Mouse (Mus musculus): ENCODE measurements around the gene Gdf9. TPM values are rescaled to one million over a fixed set of nuclear protein-coding genes. Genes with fewer than 3 reads are reported as not detected.
A peak's percentile ranks its signal among the peaks of the same experiment; 100 is the strongest.

Gdf9 gene
- total RNA-seq, 2 experiments from 2014 or later, result 0.73 to 0.79 TPM

- DNase-seq (ENCODE audit: low spot score in 2 of 2), result peak in 1 of 2 experiments; percentile 18
Observed at GRCm38 (mm10) chr11:53475620-53476019, 44.8 kb downstream of the Gdf9 start.

DNA sequence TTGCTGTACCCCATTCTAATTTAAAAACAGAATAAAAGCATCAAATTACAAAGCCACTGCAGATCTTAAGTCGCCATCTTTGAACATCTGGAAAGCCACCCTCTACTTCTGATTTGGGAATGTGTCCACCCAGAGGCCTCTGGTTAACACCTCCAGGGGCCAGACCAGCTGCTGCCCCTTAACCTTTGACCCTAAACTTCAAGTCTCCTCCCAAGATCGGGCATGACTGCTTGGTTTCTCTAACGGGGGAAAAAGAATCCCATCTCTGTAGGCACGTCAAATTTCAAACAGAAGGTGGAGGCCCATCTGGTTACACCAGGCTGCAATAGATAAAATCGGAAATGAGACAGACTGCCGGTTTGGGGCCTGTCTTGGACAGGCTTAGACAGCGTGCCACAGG, 47.0 kb downstream of the Gdf9 start:
- no peak for DNase-seq (ENCODE audit: low spot score in 2 of 2)

DNA sequence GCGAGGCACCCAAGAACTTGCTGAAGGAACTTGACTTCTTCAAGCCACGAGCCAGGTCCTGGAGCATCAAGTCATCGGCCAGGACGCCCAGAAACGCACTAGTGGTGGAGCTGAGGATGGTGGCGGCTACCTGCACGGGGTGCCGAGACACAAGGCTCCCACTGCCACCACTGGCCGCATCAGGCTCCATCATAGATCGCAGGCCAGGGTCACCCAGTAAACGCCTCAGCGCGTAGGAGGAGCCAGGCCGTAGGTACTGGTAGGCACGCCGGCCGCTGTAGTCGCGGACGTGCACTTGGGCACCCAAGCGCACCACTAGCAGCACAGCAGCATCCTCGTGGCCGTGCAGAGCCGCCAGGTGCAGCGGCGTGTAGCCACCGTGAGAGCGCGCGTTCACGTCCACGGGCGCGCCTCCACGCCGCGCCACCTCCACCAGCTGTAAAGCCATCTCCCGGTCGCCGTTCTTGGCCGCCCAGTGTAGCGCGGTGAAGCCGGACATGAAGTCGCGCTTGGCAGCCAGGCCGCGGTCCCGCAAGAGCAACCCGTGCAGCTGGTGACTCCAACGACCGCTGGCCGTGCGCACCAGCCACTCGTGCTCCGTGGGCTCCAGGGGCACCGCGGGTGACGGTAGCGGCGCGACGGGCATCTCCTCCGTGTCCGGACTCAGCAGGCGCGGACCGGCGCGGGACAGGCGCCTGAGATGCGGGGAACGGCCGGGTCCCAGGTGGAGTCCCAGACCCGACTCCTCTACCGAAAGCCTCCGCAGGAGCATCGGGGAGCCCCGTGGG, 47.8 kb downstream of the Gdf9 start:
- peak in 1 of 2 experiments; percentile 45 for DNase-seq (ENCODE audit: low spot score in 2 of 2)

DNA sequence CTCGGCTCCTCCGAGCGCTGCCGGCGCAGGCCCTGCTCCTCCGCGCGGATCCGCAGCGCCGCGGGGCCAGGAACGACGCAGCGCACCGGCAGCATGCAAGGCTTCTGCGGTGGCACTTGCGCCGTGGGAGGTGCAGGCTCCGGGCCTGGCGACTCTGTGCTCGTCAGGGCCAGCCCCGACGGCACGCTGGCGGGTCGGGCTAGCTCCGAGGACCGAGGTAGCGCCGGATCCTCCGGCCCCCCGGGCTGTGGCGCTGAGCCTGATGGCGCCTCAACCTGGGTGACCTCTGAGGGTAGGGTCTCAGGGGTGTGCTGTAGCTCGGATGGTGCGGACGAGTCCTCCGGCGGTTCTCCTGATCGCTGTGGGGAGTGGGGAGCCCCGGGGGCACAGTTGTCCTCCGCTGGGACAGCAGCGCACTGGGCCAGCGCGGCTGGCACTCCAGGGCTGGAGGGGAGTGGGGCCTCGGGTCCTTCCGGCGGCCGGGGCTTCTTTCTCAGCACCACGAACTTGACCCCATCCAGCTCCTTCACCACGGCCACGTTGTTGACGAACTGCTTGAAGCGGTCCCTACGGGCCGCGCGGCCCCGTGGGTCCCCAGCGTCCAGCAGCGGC, 48.5 kb downstream of the Gdf9 start:
- DNase-seq (ENCODE audit: low spot score in 2 of 2), result peak in 1 of 2 experiments; percentile 60

DNA sequence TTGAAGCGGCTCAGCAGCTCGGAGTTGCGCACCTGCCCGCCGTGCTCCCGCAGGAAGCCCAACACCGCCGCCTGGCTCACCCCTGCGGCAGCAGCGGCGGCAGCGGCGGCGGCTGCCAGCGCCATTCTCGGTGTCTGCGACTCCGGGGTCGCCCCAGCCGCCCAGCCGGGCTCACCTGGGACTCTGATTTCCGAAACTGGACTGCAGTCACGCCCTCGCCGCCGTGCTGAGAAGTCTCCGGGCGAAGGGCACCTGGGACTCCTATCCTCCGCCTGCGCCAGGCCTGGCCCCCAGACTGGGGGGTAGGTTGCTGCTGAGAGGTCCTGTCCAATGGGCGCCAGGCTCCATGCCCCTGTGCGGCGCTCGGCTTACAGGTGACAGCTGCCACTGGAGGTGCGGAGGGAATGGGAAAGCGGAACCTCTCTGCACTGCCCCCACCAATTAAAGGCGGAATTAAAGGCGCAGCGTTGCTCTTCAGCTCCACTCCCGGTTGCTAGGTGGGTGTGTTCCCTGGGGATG, 49.0 kb downstream of the Gdf9 start, which contains the start of the genes Gm9945 and Sowaha:
Gene Gm9945 (plus strand): TSS at position 384 of the 519 bp plus-strand sequence.
Gene Sowaha (minus strand): TSS at position 492 of the 519 bp plus-strand sequence.
- DNase-seq (ENCODE audit: low spot score in 2 of 2), result peak; percentile 60 to 74

DNA sequence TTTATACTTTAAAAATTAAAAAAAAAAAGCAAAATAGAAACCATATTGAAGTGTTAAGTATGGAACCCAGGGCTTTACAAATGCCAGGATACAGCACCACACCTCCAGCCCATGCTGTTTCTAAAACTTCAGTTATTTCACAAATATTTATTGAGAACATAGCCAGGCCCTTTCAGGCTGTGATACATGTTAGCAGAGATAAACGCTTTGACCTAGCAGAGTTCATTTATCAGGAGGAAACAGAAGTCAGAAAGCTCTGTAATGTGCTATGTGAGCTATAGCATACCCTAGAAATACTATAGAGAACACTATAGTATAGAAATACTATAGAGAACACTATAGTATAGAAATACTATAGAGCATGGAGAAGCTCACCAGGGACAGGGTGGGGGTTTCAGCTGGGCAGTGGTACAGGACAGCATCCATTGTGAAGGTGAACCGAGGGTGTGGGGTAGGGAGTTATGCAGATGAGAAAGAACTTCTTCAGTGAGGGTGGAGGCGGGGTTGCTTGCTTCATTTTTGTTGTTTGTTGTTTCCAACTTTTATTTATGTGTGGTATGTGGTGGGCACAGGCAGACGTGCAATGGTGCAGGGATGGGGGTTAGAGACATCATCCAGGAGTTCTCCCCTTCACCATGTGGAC, 50.4 kb downstream of the Gdf9 start:
- DNase-seq (ENCODE audit: low spot score in 2 of 2), result no peak

DNA sequence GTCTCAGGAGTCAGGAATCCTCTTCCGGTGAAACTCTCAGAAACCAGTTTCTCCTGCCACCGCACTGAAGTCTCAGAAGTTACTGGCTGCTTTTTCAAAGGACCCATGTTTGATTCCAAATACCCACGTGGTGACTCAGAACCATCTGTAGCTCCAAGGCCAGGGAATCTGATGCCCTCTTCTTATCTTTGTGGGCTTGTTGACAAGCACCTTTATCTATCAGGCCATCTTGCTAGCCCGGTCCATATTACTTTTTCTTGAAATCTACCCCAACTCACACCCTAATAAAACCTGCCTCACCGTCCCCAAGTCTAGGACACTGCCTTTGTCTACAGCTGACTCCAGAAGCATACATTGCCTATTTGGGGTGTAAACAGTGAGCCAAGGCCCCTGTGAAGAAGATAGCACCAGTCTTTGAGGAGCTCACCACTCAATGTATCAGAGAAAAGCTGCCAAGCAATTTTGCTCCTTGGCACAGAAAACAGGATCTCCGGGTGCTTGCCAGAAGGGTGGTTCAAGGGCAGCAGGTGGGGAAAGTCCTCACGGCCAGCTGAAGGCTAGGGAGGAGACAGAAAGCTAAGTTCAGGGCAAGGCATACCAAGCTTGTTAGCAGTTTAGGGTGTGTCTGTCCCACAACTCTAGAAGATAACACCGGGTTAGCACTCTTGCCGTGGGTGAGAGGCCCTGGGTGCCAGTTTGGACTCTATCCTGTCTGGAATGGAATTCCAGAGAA, 52.5 kb downstream of the Gdf9 start:
- DNase-seq (ENCODE audit: low spot score in 2 of 2), result no peak

DNA sequence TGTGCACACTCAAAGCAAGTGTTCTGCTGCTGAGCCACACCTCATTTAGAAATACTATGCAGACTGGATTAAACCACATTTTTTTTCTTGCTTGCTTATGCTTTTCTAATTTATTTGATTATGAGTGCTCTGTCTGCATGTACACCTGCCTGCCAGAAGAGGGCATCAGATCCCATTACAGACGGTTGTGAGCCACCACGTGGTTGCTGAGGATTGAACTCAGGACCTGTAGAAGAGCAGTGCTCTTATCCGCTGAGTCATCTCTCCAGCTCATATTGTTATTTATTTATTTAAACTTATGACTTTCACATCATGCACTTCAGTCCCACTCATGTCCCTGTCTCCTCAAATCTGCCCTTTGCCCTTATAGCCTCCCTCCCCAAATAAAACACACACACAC, 54.9 kb downstream of the Gdf9 start:
- DNase-seq (ENCODE audit: low spot score in 2 of 2), result no peak

- DNase-seq (ENCODE audit: low spot score in 2 of 2), result no peak
Observed at GRCm38 (mm10) chr11:53486351-53486750, 55.5 kb downstream of the Gdf9 start.

- DNase-seq (ENCODE audit: low spot score in 2 of 2), result no peak
Observed at GRCm38 (mm10) chr11:53486822-53487594, 56.2 kb downstream of the Gdf9 start.

Small RNA genes lying within 50 kb of the gene (microRNA-seq; reads per million reads assigned to microRNA genes)
- gene Mir6920, result 0 reads per million in 2 experiments

Other genes with a start within 250 kb of the Gdf9 start
- 100 to 1,000 TPM; 177 to 179 TPM for gene Hspa4, start 130.6 kb upstream of the Gdf9 start, total RNA-seq (2021)
- gene Zcchc10, start 106.3 kb upstream of the Gdf9 start, total RNA-seq (2021), result 10 to 100 TPM; 10.5 to 12.8 TPM
- gene Aff4, start 80.2 kb upstream of the Gdf9 start, total RNA-seq (2021), result 100 to 1,000 TPM; 199 to 203 TPM
- gene Leap2, start 7.9 kb upstream of the Gdf9 start, total RNA-seq (2021), result not detected
- gene Uqcrq, start 192 bp upstream of the Gdf9 start, total RNA-seq (2021), result 100 to 1,000 TPM; 415 to 443 TPM
- gene Gm10447, start 26.1 kb downstream of the Gdf9 start, total RNA-seq (2021), result under 1 TPM; 0.14 to 0.26 TPM
- 1 to 10 TPM; 5.4 to 5.6 TPM for gene Shroom1, start 26.2 kb downstream of the Gdf9 start, total RNA-seq (2021)
- not detected for gene Gm9837, start 39.5 kb downstream of the Gdf9 start, total RNA-seq (2021)
- 1 to 10 TPM; 2.0 to 2.1 TPM for gene Gm9945, start 49.1 kb downstream of the Gdf9 start, total RNA-seq (2021)
- 10 to 100 TPM; 61.7 to 78.5 TPM for gene Sowaha, start 49.3 kb downstream of the Gdf9 start, total RNA-seq (2021)
- 100 to 1,000 TPM; 288 to 309 TPM for gene Sept8, start 88.2 kb downstream of the Gdf9 start, total RNA-seq (2021)
- 100 to 1,000 TPM; 118 to 119 TPM for gene Kif3a, start 136.4 kb downstream of the Gdf9 start, total RNA-seq (2021)
- not detected for gene Il4, start 187.6 kb downstream of the Gdf9 start, total RNA-seq (2021)
- not detected for gene Il13, start 203.7 kb downstream of the Gdf9 start, total RNA-seq (2021)